Mouse (Mus musculus) right cerebral cortex, adult 18-20 months (tissue): ENCODE data around the gene Net1.
"Not testable (repeated sequence)": the region's sequence is repeated elsewhere in the genome, so short reads cannot be mapped to it uniquely, and the experiment has no call there.

Source experiments
- DNase-seq: peaks from one replicate; pipeline ENCODE4 v3.0.0; 2022; ENCODE audit warnings: mixed read lengths

The Net1 gene

DNA sequence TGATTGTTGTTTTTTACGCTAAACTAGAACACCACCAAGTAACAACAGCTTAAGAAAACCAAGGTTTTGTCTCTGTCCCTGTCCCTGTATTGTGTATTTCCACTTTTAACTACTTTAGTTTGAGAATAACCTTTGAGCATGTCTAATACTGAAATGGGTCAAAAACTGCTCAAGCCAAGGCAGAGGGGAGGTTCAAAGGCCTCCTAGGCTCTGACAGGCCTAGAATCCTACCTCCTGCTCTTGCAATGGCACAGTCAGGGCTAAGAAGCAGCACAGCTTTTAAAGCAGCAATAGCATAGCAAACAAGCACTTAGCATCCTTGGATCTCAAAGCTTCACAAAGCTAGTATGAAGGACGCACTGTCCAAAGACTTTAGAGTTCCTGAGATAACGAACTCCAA, 28.9 kb downstream of the Net1 start:
- DNase-seq = no peak

DNA sequence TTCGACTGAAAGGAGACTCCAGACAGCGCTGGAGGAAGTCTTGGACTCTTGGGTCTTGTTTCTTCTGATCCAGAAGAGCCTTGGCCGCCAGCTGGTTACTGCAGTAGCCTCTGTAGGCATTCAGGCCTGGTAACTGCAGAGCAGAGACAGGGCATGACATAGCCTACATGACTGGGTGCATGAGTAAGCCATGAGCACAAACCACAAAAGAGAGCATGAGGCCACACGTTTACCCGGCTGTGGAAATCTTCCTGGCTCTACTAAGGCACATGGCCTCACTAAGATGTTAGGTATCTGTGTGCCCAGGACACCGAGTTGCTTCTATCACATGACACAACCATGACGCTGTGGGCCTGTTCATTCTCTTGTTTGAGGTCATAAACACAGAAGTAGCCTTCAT, 31.4 kb downstream of the Net1 start:
- DNase-seq = no peak

DNA sequence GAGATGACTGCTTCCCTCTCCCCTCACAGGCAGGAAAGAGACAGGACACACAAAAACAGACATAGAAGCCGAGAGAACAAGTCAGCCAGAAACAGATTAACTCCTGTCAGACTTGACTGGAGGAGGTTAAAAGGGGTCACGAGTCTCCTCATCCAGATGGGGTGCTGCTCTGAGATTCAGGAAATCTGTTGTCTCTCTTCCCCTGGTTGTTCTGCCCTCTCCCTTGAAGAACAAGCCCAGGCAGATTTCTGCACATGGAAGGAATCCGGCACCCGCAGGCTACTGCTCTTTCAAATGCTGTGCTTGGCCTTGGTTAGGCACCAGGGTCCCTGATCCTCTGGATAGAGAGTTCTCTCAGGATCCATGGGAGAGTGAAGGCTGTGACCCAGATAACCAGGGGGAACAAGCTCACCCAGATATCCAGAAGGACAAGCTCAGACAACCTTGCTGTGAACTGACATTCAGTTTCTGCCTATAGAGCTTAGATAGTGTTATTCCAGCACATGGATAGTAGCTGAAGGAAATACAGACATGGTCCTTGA, 40.3 kb downstream of the Net1 start:
- no peak for DNase-seq

DNA sequence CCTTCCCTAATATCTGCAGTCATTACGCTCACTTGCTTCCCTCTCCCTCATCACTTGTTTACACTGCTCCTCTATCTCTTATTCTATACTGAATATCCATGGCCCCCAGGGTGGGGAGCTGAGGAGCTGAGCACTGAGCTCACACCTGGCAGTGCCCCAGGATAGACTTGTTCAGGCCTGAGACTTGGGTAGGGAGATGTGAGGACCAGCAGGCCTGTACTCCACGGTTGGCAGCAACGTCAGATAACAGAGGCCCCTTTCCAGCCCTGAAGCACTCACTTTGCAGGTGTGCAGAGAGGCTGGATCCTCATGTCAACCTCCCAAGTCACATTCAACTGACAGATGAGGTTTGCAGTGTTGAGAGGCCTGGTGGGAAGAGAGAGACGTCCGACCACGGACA, 40.8 kb downstream of the Net1 start:
- DNase-seq = no peak

DNA sequence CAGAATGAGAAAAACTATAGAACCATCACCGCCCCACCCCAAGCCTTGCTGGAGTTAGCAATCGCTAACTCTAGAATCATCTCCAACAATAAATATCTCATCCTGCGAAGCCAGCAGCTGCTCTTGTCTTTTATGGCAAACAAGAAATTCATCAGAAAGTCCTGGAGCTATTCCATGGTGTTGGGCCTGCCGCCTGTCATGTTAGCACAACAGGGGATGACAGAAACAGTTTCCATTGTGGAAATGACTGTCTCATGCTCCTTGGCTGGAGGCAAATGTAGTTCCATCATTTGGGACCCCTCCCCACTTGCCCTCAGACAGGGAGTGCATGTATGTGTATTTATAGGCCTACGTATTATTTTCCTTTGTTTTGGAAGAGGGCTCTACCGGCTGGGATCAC, 41.6 kb downstream of the Net1 start:
- DNase-seq = no peak

DNA sequence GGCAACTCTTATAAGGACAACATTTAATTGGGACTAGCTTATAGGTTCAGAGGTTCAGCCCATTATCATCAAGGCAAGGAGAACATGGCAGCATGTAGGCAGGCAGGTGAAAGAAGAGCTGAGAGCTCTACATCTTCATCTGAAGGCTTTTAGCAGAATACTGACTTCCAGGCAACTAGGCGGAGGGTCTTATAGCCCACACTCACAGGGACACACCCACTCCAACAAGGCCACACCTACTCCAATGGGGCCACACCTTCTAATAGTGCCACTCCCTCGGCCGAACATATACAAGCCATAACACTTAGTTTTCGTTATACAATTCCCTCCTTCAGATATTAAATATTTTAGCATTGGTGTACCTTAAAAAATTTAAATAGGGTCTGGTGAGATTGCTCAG, 45.2 kb downstream of the Net1 start:
- no peak for DNase-seq

DNA sequence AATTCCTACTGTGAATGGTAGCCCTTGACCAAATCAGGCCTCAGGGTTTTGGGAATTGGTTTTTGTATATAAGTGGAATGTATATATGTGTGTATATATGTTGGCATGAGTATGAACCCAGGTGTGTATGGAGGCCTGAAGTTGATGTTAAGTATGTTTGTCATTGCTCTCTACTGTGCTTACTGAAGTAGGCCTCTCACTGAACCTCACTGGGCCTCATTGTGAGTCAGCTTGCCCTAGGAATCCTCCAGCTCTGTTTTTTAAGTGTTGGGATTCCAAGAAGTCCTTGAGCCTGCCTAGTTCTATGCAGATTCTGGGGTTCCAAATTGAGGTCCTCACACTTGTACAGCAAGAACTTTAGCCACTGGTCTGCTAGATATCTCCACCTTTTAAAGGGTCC, 48.1 kb downstream of the Net1 start:
- no peak for DNase-seq

DNA sequence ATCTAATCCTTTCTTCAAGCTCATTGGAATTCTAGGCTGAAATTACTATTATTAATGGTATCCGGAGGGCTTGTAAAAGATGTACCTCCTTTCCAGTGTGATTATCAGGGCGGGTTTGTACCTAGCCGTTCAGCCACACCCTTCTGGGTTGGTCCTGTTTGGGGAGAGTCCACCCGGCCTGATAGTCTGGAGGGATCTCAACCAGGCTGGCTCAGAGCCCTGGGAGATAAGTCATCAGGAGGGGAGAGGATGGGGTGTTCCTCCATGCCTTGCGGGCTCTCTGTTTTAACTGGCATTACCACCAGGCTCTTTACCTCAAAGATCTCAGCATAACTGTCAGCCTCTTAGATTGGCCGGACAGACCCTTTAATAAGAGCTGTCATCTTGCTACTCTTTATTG, 50.9 kb downstream of the Net1 start:
- DNase-seq = no peak

DNA sequence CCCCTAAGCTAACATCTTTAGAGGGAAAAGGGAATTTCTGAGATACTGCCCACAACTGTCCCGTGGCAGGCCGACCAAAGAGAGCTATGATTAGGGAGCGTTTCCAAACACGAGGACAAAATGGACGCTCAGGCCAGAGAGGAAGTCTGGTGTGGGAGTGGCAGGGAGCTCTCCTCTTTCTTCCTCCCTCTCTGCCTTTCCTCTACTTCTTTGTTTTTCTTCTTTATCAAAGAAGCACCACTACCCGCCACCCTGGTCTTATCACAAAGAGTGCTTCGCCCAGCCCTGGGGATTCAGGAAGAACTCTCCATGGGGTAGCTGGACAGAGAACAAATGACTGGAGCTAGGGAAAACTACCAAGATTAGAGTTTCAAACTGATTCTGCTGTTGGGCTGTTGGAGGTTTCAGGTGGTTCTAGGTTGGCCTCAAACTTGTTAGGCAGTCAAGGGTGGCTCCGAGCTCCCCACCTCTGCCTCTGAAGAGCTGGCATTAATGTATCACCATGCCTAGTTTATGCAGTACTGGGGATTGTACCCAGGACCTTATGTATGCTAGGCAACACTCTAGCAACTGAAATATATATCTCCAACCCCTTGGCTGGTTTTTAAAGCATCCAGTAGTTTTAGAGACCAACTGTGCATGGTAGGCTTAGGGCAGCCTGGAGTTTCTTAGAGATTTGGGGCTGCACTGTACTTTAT, 51.5 kb downstream of the Net1 start:
- no peak for DNase-seq

DNA sequence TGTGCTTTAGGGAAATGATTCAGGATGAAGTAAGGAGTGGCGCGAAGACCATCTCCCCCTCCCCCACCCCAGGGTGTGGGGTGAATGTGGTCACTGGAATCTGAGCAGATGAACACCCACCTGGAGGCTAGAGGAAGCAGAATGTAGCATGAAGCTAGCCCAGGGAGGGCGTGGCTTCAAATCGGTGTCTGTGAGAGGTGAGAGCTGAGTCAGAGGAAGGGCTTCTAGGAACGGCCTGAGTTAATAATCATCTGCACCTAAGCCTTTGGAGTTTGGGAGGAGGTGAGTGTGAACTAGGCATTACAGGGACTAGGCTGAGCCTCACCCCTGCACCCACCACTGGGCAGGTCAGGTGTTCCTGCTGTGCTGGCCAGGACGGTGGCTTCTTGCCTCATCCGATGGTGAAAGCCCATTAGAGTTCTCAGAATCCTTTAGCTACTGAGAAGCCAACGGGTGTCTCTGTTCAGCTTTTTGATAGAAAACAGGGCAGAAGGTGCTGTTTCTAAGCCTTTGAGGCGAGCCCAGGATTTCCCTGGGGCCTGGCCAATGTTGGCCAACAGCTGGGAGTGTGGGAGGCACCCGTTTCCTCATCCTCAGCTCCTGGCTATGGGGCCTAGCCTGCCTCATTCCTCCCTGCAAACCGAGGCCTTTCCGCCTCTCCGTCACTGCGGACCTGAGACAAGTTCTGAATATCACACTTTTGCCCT, 52.2 kb downstream of the Net1 start:
- peak; percentile 19 for DNase-seq

DNA sequence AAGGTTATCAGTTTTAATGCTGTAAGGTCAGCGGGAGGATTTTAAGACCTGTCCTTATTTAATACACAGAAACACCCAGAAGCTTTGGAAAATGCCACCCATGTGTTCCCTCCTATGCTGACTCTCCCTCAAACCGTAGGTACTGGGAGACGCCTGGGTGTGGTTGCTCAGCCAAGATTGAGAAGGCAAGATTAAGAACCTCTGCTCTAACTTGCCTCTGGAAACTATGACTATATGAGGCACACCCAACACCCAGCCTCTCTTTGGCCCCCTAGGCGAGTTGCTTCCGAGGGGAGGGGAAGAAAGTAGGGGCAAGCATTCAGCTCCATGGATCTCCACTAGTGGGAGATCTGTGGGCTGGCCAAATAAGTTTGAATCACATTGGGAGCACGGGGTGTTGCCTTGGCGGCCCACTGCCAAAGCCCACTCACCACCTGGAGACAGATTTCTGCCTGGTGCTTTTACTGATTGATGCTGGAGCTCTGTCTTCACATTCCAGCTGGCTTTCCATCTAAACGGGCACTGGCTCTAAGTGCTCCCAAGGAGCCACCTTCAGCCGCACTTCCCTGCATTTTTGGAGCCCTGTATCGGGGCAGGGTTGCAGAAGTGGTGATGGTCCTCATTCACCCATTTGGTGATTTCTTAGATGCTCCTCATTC, 55.0 kb downstream of the Net1 start:
- DNase-seq = peak; percentile 68

DNA sequence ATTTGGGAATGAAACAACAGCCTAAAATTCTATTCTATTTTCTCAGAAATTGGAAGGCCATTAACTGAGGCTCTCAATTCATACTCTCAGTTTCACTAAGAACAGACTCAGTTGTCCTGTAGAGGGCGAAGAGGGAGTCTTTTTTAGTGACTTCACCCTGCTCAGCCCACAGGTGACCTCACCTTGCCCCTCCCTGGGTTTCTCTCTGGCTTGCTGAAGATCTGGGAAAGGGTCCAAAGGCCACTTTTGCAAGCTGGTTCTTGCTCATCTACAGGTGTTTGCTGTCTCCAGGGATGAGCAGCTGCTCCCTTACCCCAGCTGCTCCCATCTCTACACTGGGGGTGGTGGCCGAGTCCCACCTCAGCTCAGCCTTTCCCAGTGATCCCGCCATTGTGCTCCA, 55.7 kb downstream of the Net1 start:
- no peak for DNase-seq

DNA sequence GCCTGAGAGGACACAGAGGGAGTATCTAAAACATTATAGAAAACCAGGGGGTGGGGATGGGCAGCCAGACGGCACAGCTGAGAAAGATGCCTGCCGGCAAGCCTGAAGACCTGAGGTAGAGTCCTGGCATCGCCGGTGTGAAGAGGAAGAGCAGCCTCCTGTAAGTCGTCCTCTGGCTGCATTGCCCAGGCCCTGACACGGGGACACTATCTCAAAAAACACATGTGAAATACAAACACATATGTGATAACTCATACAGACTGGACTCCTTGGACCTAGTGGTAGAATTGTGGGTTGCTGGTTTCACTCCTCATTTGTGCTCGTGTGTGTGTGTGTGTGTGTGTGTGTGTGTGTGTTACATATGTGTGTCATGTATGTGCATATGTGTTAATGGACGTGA, 56.8 kb downstream of the Net1 start:
- DNase-seq = no peak

DNA sequence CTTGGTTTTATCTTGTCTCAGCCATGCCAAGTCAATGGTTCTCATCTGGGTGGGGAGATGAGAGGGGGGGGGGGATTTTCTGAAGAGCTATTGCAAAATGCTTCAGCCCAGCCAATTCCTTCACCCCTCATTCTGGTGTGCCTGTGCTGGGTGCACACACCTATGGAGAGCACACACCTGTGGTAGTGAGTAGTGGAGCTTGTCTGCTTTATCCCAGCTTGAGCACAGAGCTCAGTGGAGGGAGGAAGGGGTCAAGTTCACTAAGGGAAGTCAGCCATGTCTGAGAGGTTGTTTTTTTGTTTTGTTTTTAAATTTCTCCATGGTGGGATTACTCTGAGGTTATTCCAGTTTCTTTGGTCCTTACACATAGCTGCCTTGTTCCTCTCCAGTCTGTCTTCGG, 61.8 kb downstream of the Net1 start:
- DNase-seq = no peak

DNA sequence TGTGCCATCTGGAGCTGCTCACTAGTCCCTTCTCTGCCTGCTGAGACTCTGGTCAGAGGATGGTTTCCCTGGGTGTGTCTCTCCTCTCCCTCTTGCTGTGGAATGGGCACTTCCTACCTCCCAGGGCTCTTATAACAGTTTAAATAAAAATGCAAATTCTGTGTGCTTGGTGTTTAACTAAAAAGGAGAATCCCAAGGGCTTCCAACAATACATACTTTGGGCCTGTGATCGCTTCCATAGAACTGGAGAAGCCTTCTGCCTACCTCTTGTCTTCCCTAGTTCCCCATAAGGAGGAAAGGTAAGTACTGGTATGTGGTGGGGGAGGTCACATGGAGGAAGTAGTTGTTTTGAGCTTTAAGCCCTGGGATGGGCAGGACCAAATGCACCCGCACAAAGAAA, 63.2 kb downstream of the Net1 start:
- no peak for DNase-seq

DNA sequence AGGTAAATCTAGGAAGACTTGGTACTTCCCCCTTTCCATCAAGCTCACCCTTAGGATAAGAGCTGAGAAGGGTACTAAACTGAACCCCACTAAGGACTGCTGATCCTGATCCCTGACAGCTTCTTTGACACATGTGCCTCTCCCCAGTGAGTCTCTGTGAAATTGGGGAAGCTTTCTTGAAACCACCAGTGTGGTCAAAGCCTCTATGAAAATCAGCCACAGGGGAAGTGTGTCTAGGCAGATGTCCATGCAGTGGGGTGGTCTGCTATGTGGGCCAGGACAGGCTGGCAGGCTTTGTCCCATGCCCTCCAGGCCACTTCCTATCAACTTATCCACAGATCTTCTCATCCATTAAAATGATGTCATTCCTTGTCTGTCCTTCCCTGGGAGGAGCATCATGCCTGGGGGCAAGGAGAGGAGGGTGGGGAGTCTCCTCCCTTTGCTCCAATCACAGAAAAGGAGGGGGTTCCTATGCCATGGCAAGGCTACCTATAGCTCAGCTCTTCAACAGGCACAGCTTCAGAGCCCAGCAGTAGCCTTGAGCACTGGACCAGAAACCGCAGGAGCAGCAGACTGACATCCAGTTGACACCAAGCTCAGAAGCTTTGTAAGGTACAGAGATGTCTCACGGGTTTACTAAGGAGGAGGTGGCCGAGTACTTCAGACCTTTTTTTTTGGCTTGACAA, 64.2 kb downstream of the Net1 start, which contains the start of gene Calm5:
Gene Calm5, plus strand, starts transcription at position 526 of the 686 bp plus-strand sequence.
- not testable (repeated sequence) for DNase-seq

DNA sequence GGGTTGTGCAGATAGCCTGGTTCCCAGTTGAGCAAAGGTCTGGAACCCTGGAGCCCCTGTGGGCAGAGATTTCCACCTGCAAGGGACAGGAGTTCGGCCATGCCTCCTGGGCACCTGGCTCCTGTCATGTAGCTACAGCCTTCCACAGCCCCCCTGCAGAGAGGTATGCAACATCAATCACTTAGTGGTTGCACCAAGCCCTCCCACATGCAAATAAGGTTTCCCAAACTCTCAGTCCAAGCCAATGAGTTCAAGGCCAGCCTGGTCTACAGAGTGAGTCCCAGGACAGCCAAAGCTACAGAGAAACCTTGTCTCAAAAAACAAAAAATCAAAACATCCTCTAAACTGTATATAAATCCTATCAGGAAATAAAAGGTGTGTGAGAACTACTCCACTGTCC, 67.7 kb downstream of the Net1 start:
- no peak for DNase-seq

DNA sequence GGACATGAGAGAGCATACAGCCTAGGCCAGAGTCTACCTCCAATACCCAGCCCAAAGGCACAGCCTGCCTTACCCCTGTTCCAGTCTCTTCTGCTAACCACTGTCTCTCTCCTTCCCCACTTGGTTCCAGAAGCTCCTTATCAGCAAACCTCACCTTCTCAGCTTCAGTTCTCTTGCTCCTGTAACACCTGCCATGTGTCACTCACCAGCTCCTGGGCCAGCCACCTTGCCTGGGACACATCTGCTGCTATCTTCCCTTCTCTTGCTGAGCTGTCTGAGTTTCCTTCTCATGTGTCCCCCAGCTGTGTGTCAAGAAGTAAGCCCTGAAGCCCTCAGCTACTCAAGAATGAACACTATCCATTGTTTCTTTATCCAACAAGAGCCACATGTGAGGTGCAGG, 77.4 kb downstream of the Net1 start:
- not testable (repeated sequence) for DNase-seq

DNA sequence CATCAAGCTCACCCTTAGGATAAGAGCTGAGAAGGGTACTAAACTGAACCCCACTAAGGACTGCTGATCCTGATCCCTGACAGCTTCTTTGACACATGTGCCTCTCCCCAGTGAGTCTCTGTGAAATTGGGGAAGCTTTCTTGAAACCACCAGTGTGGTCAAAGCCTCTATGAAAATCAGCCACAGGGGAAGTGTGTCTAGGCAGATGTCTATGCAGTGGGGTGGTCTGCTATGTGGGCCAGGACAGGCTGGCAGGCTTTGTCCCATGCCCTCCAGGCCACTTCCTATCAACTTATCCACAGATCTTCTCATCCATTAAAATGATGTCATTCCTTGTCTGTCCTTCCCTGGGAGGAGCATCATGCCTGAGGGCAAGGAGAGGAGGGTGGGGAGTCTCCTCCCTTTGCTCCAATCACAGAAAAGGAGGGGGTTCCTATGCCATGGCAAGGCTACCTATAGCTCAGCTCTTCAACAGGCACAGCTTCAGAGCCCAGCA, 80.7 kb downstream of the Net1 start, which contains the start of gene Calm4:
Gene Calm4, plus strand, starts transcription at position 446 of the 496 bp plus-strand sequence.
- not testable (repeated sequence) for DNase-seq

DNA sequence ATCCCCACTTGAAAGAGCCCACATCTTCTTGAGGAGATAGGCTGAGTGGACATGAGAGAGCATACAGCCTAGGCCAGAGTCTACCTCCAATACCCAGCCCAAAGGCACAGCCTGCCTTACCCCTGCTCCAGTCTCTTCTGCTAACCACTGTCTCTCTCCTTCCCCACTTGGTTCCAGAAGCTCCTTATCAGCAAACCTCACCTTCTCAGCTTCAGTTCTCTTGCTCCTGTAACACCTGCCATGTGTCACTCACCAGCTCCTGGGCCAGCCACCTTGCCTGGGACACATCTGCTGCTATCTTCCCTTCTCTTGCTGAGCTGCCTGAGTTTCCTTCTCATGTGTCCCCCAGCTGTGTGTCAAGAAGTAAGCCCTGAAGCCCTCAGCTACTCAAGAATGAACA, 84.4 kb downstream of the Net1 start:
- DNase-seq = not testable (repeated sequence)

DNA sequence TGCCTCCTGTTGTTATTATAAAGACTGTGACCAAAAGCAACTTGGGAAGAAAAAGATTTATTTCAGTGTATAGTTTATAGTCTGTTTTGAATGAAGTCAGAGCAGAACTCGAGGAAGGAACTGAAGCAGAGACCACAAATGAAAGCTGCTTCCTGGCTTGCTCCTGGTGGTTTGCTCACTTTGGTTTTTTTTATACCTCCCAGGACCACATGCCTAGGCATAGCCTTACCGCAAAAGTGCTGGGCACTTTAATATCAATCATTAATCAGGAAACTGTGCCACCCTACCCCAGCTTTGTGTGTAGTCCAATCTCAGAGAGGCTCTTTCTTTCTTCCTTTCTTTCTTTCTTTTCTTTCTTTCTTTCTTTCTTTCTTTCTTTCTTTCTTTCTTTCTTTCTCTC, 85.6 kb downstream of the Net1 start:
- DNase-seq = no peak
